Mouse (Mus musculus): ENCODE measurements around the gene Fam171a1. TPM values are rescaled to one million over a fixed set of nuclear protein-coding genes. Genes with fewer than 3 reads are reported as not detected.

Fam171a1 gene
- polyA plus RNA-seq, 1 experiment from 2014 or later: 42.5 TPM

- Histone ChIP-seq H3K36me3 (peaks cover 8% of the 10 kb centered on the region), H3K27me3 (ENCODE audit: insufficient read depth, poor library complexity, severe bottlenecking) (no peaks in the 10 kb centered on the region), H3K27ac (no peak overlapping the region), H3K4me3 (no peak overlapping the region), H3K4me1 (replicated peaks) (peaks cover 40% of the 10 kb centered on the region), H3K9me3 (no peaks in the 10 kb centered on the region)
- 87% methylated on average over 4 of the region's 4 CpGs for WGBS
- DNase-seq (ENCODE audit: low spot score): no peak
These were observed 27.8 kb downstream of the Fam171a1 start for GRCm38 (mm10) chr2:3141804-3142203.

GRCm38 (mm10) chr2:3144291-3144690 is 30.3 kb downstream of the Fam171a1 start:
- H3K36me3 ChIP-seq: peaks cover 8% of the 10 kb centered on the region
- 88% methylated on average over 5 of the region's 5 CpGs for WGBS
- H3K4me1 ChIP-seq (replicated peaks): peaks cover 20% of the 10 kb centered on the region
- H3K9me3 ChIP-seq: no peaks in the 10 kb centered on the region
- H3K27me3 ChIP-seq (ENCODE audit: insufficient read depth, poor library complexity, severe bottlenecking): no peaks in the 10 kb centered on the region
- DNase-seq (ENCODE audit: low spot score): no peak
- no peak overlapping the region for H3K4me3 ChIP-seq
- no peak overlapping the region for H3K27ac ChIP-seq

GRCm38 (mm10) chr2:3147550-3148157 is 33.6 kb downstream of the Fam171a1 start:
- Histone ChIP-seq H3K27ac (no peak overlapping the region), H3K9me3 (no peaks in the 10 kb centered on the region), H3K4me3 (no peak overlapping the region), H3K36me3 (peaks cover 8% of the 10 kb centered on the region), H3K4me1 (replicated peaks) (peaks cover 11% of the 10 kb centered on the region; the same call in 1 of the 2 replicates), H3K27me3 (ENCODE audit: insufficient read depth, poor library complexity, severe bottlenecking) (no peaks in the 10 kb centered on the region)
- DNase-seq (ENCODE audit: low spot score): no peak
- WGBS: 89% methylated on average over 6 of the region's 6 CpGs

- DNase-seq (ENCODE audit: low spot score): no peak
- H3K4me1 ChIP-seq (replicated peaks): 0 out of 2 replicates have a peak, but pooled peaks cover 6% of the 10 kb centered on the region
- no peaks in the 10 kb centered on the region for H3K9me3 ChIP-seq
- H3K27ac ChIP-seq: no peak overlapping the region
- H3K36me3 ChIP-seq: peaks cover 8% of the 10 kb centered on the region
- no peaks in the 10 kb centered on the region for H3K27me3 ChIP-seq (ENCODE audit: insufficient read depth, poor library complexity, severe bottlenecking)
- H3K4me3 ChIP-seq: no peak overlapping the region
- 95% methylated on average over 8 of the region's 8 CpGs for WGBS
These were observed 34.7 kb downstream of the Fam171a1 start for GRCm38 (mm10) chr2:3148731-3149130.

GRCm38 (mm10) chr2:3150324-3150723 is 36.3 kb downstream of the Fam171a1 start:
- H3K4me3 ChIP-seq: no peak overlapping the region
- no peak overlapping the region for H3K27ac ChIP-seq
- no peaks in the 10 kb centered on the region for H3K27me3 ChIP-seq (ENCODE audit: insufficient read depth, poor library complexity, severe bottlenecking)
- 93% methylated on average over 5 of the region's 5 CpGs for WGBS
- 0 out of 2 replicates have a peak, but pooled peaks cover 6% of the 10 kb centered on the region for H3K4me1 ChIP-seq (replicated peaks)
- no peaks in the 10 kb centered on the region for H3K9me3 ChIP-seq
- H3K36me3 ChIP-seq: peaks cover 8% of the 10 kb centered on the region
- DNase-seq (ENCODE audit: low spot score): no peak

- no peak for DNase-seq (ENCODE audit: low spot score)
- H3K36me3 ChIP-seq: peaks cover 3% of the 10 kb centered on the region
- no peak overlapping the region for H3K4me3 ChIP-seq
These were observed 37.3 kb downstream of the Fam171a1 start for GRCm38 (mm10) chr2:3151336-3151735.

GRCm38 (mm10) chr2:3154091-3154665 is 40.2 kb downstream of the Fam171a1 start:
- Histone ChIP-seq H3K27me3 (ENCODE audit: insufficient read depth, poor library complexity, severe bottlenecking) (no peaks in the 10 kb centered on the region), H3K9me3 (no peaks in the 10 kb centered on the region), H3K27ac (no peak overlapping the region), H3K4me3 (no peak overlapping the region), H3K4me1 (replicated peaks) (0 out of 2 replicates have a peak, but pooled peaks cover 9% of the 10 kb centered on the region), H3K36me3 (no peaks in the 10 kb centered on the region)
- 88% methylated on average over 1 of the region's 1 CpGs for WGBS
- DNase-seq (ENCODE audit: low spot score): no peak

More at GRCm38 (mm10) chr2:3151336-3151735, 37.3 kb downstream of the Fam171a1 start:
- WGBS: 84% methylated on average over 3 of the region's 3 CpGs
- 0 out of 2 replicates have a peak, but pooled peaks cover 6% of the 10 kb centered on the region for H3K4me1 ChIP-seq (replicated peaks)
- H3K9me3 ChIP-seq: no peaks in the 10 kb centered on the region
- no peaks in the 10 kb centered on the region for H3K27me3 ChIP-seq (ENCODE audit: insufficient read depth, poor library complexity, severe bottlenecking)
- no peak overlapping the region for H3K27ac ChIP-seq

- H3K4me1 ChIP-seq (replicated peaks): 0 out of 2 replicates have a peak, but pooled peaks cover 9% of the 10 kb centered on the region
- no peak overlapping the region for H3K27ac ChIP-seq
- 80% methylated on average over 2 of the region's 2 CpGs for WGBS
- no peak overlapping the region for H3K4me3 ChIP-seq
- no peaks in the 10 kb centered on the region for H3K9me3 ChIP-seq
- no peak for DNase-seq (ENCODE audit: low spot score)
- H3K36me3 ChIP-seq: no peaks in the 10 kb centered on the region
- no peaks in the 10 kb centered on the region for H3K27me3 ChIP-seq (ENCODE audit: insufficient read depth, poor library complexity, severe bottlenecking)
These were observed 41.0 kb downstream of the Fam171a1 start for GRCm38 (mm10) chr2:3154986-3155385.

GRCm38 (mm10) chr2:3157030-3157429 is 43.0 kb downstream of the Fam171a1 start:
- WGBS: 94% methylated on average over 3 of the region's 3 CpGs
- H3K36me3 ChIP-seq: no peaks in the 10 kb centered on the region
- no peak for DNase-seq (ENCODE audit: low spot score)

GRCm38 (mm10) chr2:3157661-3158344 is 43.8 kb downstream of the Fam171a1 start:
- Histone ChIP-seq H3K36me3 (no peaks in the 10 kb centered on the region), H3K9me3 (no peaks in the 10 kb centered on the region), H3K4me3 (no peak overlapping the region), H3K27ac (no peak overlapping the region), H3K4me1 (replicated peaks) (0 out of 2 replicates have a peak, but pooled peaks cover 3% of the 10 kb centered on the region), H3K27me3 (ENCODE audit: insufficient read depth, poor library complexity, severe bottlenecking) (no peaks in the 10 kb centered on the region)
- WGBS: 87% methylated on average over 10 of the region's 10 CpGs
- no peak for DNase-seq (ENCODE audit: low spot score)

More at GRCm38 (mm10) chr2:3157030-3157429, 43.0 kb downstream of the Fam171a1 start:
- H3K27me3 ChIP-seq (ENCODE audit: insufficient read depth, poor library complexity, severe bottlenecking): no peaks in the 10 kb centered on the region
- H3K4me1 ChIP-seq (replicated peaks): 0 out of 2 replicates have a peak, but pooled peaks cover 3% of the 10 kb centered on the region
- H3K9me3 ChIP-seq: no peaks in the 10 kb centered on the region
- H3K27ac ChIP-seq: no peak overlapping the region
- no peak overlapping the region for H3K4me3 ChIP-seq

GRCm38 (mm10) chr2:3158682-3159412 is 44.8 kb downstream of the Fam171a1 start:
- Histone ChIP-seq H3K4me3 (no peak overlapping the region), H3K9me3 (no peaks in the 10 kb centered on the region), H3K27ac (no peak overlapping the region), H3K4me1 (replicated peaks) (0 out of 2 replicates have a peak, but pooled peaks cover 3% of the 10 kb centered on the region), H3K36me3 (no peaks in the 10 kb centered on the region), H3K27me3 (ENCODE audit: insufficient read depth, poor library complexity, severe bottlenecking) (no peaks in the 10 kb centered on the region)
- WGBS: 84% methylated on average over 8 of the region's 8 CpGs
- no peak for DNase-seq (ENCODE audit: low spot score)

GRCm38 (mm10) chr2:3161578-3161977 is 47.6 kb downstream of the Fam171a1 start:
- no peak for DNase-seq (ENCODE audit: low spot score)
- no peak overlapping the region for H3K4me3 ChIP-seq
- WGBS: 52% methylated on average over 1 of the region's 1 CpGs

More at GRCm38 (mm10) chr2:3161578-3161977, 47.6 kb downstream of the Fam171a1 start:
- Histone ChIP-seq H3K27me3 (ENCODE audit: insufficient read depth, poor library complexity, severe bottlenecking) (no peaks in the 10 kb centered on the region), H3K27ac (no peak overlapping the region), H3K4me1 (replicated peaks) (0 out of 2 replicates have a peak, but pooled peaks cover 10% of the 10 kb centered on the region), H3K36me3 (no peaks in the 10 kb centered on the region), H3K9me3 (no peaks in the 10 kb centered on the region)

Data from hindbrain, embryonic 10.5 days (tissue).